Mouse (Mus musculus): ENCODE data around the gene Cntn1.
"Not testable (repeated sequence)": the region's sequence is repeated elsewhere in the genome, so short reads cannot be mapped to it uniquely, and the experiment has no call there.

Cntn1 gene

GRCm38 (mm10) chr15:92268741-92269322 lies 217.9 kb downstream of the Cntn1 start:
- no peak for DNase-seq (ENCODE audit: low read depth, low spot score)

GRCm38 (mm10) chr15:92271801-92272365 lies 220.9 kb downstream of the Cntn1 start:
- no peak for DNase-seq (ENCODE audit: low read depth, low spot score)

GRCm38 (mm10) chr15:92276826-92277225 lies 225.9 kb downstream of the Cntn1 start:
- DNase-seq (ENCODE audit: low read depth, low spot score): no peak

- no peak for DNase-seq (ENCODE audit: low read depth, low spot score)
Observed at GRCm38 (mm10) chr15:92277984-92278383, 227.0 kb downstream of the Cntn1 start.

- DNase-seq (ENCODE audit: low read depth, low spot score): no peak
Observed at GRCm38 (mm10) chr15:92280966-92281365, 230.0 kb downstream of the Cntn1 start.

GRCm38 (mm10) chr15:92287616-92288015 lies 236.7 kb downstream of the Cntn1 start:
- no peak for DNase-seq (ENCODE audit: low read depth, low spot score)

GRCm38 (mm10) chr15:92296479-92296878 lies 245.5 kb downstream of the Cntn1 start:
- DNase-seq (ENCODE audit: low read depth, low spot score): no peak

- DNase-seq (ENCODE audit: low read depth, low spot score): no peak
Observed at GRCm38 (mm10) chr15:92302796-92303195, 251.8 kb downstream of the Cntn1 start.

- DNase-seq (ENCODE audit: low read depth, low spot score): no peak
Observed at GRCm38 (mm10) chr15:92304221-92304620, 253.3 kb downstream of the Cntn1 start.

- DNase-seq (ENCODE audit: low read depth, low spot score): no peak
Observed at GRCm38 (mm10) chr15:92321959-92322358, 271.0 kb downstream of the Cntn1 start.

GRCm38 (mm10) chr15:92327111-92327510 lies 276.1 kb downstream of the Cntn1 start:
- no peak for DNase-seq (ENCODE audit: low read depth, low spot score)

GRCm38 (mm10) chr15:92340253-92340652 lies 289.3 kb downstream of the Cntn1 start:
- DNase-seq (ENCODE audit: low read depth, low spot score): no peak

- no peak for DNase-seq (ENCODE audit: low read depth, low spot score)
Observed at GRCm38 (mm10) chr15:92341424-92341823, 290.5 kb downstream of the Cntn1 start.

- DNase-seq (ENCODE audit: low read depth, low spot score): peak; percentile 43
Observed at GRCm38 (mm10) chr15:92344136-92344869, 293.3 kb downstream of the Cntn1 start.

- DNase-seq (ENCODE audit: low read depth, low spot score): no peak
Observed at GRCm38 (mm10) chr15:92347426-92347825, 296.5 kb downstream of the Cntn1 start.

GRCm38 (mm10) chr15:92347902-92348301 lies 296.9 kb downstream of the Cntn1 start:
- no peak for DNase-seq (ENCODE audit: low read depth, low spot score)

GRCm38 (mm10) chr15:92348453-92348852 lies 297.5 kb downstream of the Cntn1 start:
- not testable (repeated sequence) for DNase-seq (ENCODE audit: low read depth, low spot score)

- no peak for DNase-seq (ENCODE audit: low read depth, low spot score)
Observed at GRCm38 (mm10) chr15:92364153-92364552, 313.2 kb downstream of the Cntn1 start.

GRCm38 (mm10) chr15:92364592-92364991 lies 313.6 kb downstream of the Cntn1 start:
- DNase-seq (ENCODE audit: low read depth, low spot score): no peak

Data from c-Kit-negative CD71-positive TER-119-positive erythroid progenitor cells, embryonic 14.5 days (primary cell).